Mouse (Mus musculus): ENCODE measurements around the gene Lin9.
A peak's percentile ranks its signal among the peaks of the same experiment; 100 is the strongest.
"Not testable (repeated sequence)": the region's sequence is repeated elsewhere in the genome, so short reads cannot be mapped to it uniquely, and the experiment has no call there.

Gene Lin9

DNA sequence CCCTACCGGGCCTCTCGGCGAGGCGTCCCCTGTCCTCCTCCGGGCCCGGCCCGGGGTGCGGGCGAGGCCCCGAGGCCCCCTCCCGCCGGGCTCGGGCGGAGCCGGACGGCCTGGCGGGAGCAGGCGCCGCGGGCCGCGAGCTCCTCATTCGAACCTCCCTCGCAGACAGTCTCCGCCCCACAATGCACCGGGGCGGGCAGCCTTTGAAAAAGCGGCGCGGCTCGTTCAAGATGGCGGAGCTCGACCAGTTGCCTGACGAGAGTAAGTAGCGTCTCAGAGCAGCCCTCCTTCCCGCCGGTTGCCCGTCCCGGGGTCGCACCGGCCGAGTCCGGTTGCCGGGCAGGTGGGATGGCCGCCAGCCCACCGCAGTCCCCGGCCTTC lies at the start of gene Lin9:
Gene Lin9, plus strand, starts transcription at position 14 of the 381 bp plus-strand sequence.
- peak; percentile 89 for DNase-seq

DNA sequence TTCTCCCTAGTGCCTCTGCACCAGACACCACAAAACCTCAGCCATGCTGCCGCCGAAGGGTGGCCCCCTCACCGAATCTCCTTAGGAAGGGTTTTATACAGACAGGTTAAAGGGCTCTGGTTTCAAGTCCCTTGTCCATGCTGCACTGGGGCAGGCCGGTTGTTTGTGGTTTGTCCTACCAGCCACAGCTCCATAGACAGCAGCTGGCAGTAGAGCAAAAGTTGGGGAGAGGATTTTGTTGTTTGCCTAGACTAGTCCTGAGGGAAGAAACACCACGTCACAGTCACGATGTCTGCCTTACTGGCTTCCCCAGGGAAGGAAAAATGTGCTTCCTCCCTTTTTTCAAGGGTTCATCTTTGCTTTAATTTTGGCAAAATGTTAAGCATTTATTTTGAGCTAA lies 40.4 kb upstream of the Lin9 start:
- DNase-seq: no peak

DNA sequence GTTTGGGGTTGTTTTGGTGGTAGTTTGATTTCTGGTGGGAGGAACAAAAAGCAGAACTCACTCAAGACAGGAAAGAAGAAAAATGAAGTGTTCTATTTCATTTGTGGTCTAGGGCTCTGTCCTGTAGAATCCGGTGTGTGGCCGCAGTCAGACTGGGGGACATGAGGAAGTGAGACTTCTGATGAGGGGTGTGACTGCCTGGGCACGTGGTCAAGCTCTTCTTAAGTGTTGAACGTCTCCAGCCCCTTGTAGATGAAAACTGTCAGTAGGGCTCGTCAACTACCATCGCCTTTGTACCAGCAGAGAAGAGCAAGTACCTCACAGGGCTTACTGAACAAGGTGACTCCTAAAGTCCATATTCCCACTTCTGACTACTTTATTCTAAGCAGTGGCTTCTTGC lies 39.1 kb upstream of the Lin9 start:
- peak; percentile 9 for DNase-seq

DNA sequence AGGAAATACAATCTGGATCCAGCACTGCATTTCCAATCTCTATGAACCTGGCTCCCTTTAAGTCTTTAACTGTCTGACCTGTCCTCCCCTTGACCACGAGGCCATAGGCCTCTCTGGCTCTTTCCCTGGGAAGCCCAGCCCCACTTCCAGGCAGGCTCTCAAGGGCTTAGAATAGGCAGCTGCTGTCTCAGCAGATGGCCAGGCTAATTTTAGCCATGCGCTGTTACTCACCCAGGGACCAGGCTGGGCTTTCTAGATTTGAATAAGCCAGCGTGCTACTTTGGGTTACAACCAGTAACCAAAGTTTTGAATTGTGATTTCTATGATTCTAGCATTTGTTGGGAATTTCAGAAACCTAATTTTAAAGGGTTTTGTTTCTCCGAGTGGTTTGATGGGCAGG lies 36.4 kb upstream of the Lin9 start:
- peak; percentile 13 for DNase-seq

DNA sequence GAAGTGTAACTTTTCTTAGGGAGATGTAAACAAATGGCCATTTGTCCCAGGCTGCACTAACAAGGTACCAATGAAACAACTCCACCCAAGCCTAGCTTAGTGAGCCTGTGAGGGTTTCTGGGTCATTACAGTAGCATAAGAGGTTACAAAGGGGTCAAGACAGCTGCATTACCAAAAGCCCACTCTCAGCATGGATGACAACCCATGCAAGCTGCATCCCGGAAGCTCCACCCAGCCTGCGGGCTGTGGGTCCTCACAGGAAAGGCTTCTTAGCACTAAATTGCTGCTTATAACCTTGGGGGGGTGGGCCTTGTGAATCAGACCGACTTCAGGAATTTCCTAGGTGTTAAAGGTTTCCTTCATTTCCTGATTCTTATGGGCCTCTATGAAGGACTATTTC lies 34.8 kb upstream of the Lin9 start:
- DNase-seq: no peak

DNA sequence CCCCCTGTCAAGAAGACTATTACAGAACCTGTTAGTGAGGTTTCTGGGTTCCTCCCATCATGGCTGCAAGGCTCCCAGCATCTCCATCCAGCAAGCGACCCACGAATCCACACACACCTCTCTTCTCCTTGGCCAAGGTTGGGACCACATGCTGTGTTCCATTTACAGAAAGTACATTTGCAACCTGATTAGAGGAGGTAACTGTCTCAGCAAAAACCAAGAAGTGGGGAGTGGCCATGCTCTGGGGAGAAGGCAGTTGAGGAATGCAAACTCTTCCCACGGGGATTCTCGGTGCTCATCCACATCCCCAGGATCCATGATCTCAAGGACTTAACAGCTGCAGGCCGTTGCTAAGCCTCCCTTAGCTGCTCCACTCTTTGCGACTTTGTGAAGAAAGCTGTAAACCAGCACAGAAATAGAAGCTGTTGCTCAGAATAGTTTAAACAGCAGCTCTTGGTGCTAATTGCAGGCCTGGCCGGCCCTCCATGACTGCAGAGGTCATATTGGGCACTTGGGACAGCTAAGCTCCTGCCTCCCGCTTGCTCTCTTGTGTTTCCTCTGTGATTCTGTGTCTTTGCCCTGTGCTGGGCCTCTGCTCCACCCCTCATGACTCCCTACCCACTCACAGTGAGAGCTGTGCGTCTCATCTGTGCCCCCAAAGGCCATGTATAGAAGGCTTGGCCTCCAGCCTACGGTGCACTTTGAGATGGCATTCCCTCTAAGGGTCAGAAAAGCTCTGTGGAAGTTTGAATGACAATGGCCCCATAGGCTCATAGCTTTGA lies 34.0 kb upstream of the Lin9 start:
- DNase-seq: no peak

DNA sequence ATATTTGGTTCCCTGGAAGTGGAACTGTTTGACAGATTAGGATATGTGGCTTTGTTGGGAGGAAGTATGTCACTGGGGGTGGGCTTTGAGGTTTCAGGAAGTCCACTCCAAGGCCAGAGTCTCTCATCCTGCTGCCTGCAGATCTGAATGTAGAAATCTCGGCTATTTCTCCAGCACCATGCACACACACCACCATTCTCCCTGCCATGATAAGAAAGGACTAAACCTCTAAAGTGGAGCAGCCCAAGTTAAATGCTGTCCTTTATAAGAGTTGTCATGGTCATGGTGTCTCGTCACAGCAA lies 33.4 kb upstream of the Lin9 start:
- DNase-seq: no peak

DNA sequence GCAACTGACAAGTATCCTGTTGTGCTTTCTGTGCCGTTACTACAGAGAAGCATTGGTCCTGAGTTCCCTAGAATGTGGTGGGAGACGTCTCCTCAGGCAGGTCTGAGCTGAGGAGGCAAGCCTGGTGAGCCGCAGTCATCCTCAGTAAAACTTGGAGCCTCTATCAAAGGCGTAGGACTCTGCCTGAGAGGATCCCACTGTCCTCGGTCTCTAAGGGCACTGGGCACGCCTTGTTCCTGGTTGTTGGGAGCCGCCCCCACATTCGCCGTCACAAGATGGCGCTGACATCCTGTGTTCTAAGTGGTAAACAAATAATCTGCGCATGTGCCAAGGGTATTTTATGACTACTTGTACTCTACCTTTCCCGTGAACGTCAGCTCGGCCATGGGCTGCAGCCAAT lies 29.1 kb upstream of the Lin9 start:
- not testable (repeated sequence) for DNase-seq

DNA sequence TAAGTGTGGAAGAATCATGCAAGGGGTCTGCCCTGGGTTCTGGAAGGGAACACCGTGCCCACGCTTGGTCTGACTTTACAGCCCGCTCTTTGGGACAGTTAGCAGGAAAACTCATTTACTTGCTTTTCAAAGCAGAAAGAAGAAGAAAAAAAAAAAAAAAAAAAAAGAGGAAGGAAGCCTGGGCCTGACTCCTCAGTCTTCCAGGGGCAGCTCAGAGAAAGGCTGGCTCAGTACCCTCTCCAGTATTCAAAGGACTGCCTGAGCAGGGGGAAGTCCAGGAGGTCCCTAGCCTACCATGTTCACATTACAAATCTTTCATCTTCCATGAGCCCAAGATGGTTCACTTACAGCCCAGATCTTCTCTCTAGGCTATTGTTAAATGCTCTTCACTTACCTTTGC lies 24.2 kb upstream of the Lin9 start:
- no peak for DNase-seq

DNA sequence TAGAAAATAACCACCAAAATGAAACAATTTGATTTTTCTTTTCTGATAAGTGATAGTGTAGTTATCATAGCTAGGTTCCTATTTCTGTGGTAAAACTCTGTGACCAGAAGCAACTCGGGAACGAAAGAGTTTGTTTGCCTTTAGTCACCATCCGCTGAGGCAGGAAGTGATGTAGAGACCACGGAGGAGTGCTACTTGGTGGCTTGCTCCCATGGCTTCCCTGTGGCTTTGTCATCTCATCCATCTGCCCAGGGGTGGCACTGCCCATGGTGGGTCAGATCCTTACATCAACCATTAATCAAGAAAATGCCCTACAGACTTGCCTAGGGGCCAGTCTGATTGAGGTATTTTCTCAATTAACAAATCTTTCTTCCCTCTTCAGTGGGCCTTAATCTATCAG lies 18.6 kb upstream of the Lin9 start:
- DNase-seq: no peak

DNA sequence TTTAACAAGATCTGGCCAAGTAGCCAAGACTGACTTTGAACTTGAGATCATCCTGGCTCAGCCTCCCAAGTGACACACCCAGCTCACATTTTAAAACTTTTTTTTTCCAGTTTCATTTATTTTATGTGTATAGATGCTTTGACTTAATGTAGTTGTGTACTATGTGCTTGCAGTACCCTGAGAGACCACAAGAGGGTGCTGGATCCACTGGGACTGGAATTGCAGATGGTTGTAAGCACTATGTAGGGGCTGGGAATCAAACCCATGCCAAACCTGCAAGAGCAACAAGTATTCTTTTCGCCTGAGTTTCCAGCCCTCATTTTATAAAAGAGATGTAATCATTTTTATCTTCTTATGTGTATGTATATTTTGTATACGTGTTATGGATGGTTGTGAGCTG lies 17.0 kb upstream of the Lin9 start:
- peak; percentile 25 for DNase-seq

DNA sequence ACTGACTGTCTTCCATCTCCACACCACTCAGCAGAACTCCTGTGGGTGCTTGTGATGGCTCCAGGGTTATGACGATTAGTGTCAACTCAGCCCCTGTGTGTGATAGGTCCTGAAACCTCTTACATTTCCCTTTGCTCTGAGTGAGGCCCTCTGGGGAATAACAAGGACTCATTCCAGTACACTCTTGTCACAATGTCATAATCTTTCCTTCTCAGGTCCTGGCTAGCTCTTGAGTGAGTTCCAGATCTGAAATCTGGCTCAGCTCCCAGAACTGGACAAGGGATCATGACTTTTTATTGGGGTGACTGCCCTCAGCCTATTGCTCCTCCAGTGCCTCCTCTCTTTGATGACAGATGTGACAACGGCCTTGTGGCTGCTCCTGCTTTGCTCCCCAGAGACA lies 14.8 kb upstream of the Lin9 start:
- peak; percentile 75 for DNase-seq

DNA sequence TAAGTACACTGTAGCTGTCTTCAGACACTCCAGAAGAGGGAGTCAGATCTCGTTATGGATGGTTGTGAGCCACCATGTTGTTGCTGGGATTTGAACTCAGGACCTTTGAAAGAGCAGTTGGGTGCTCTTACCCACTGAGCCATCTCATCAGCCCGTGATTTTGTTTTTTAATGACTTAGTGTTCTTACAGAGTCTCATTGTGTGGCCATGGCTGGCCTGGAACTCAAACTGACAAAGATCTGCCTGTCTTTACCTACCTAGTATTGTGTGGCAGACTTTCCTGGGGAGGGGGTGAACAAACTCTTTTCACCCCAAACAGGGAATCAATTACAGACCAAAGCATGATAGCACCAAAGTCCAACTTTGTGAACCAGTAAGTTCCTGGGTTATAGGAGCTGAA lies 3.2 kb upstream of the Lin9 start:
- not testable (repeated sequence) for DNase-seq

DNA sequence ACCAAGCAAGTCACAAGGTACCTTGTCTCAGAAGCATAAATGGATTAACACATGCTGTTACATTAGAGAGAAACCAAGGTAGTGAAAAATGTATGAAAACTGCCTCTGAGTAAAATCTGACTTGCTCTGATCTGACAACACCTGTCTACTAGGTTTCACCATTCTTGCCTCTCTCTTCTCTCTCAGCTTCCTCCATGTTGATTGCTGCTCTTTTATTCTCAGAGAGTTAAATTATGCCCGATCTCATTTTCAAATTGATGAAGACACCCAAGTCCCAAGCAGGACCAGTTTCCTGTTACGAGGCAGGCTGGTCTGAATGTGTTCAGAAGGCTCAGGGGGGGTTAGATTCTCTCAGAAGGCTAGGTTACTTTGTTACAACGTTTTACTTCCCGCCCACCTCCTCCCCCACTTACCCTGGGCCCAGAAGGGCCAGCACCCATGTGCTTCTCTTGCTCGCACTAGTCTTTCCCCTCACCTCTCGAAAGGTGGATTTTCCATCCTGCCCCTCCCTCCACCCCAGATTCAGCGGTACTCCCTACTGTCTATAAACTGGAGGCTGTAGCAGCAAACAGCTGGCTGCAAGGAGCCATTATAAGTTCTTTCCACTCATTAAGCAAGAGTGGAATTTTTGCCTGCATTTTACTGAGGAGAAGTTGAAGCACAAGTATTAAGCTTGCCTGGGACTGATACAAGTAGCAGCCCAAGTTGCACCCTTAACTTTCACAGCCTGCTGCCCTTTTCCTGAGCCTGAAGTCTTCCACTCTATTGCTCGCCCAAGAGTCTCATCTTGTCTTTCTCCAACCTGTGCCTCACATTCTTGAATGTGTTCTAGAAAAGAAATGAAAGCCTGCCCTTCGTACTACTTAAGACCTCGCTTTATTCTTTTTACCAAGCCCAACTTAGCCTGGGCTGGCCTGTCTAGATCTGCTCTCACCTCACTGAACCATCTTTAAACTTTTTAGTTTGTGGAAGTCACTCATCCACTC lies 1.2 kb upstream of the Lin9 start:
- DNase-seq: peak; percentile 24

DNA sequence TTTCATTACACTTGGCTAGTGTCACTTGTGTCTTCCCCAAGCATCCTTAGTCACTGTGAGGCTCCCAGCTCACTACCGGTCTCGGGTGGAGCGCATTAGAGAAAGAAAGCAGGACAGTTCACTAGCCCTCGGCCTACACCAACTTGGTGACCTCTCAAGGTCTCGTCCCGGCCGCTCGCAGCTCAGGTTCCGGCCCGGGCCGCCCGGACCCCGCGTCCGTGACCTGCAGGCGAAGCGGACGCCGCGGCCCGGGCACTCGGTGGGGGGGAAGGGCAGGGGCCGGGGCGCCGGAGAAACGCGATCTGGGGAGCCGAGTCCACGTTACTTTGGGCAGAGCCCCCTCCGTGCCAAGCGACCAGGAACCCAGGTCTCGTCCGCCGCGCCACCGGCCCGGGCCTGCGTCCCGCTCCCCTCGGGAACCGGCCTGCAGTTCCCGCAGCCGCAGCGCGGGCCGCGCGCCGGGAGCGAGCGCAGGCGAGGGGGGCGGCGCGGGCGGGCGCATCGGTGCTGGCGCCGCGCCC lies 285 bp upstream of the Lin9 start:
- peak; percentile 23 for DNase-seq

DNA sequence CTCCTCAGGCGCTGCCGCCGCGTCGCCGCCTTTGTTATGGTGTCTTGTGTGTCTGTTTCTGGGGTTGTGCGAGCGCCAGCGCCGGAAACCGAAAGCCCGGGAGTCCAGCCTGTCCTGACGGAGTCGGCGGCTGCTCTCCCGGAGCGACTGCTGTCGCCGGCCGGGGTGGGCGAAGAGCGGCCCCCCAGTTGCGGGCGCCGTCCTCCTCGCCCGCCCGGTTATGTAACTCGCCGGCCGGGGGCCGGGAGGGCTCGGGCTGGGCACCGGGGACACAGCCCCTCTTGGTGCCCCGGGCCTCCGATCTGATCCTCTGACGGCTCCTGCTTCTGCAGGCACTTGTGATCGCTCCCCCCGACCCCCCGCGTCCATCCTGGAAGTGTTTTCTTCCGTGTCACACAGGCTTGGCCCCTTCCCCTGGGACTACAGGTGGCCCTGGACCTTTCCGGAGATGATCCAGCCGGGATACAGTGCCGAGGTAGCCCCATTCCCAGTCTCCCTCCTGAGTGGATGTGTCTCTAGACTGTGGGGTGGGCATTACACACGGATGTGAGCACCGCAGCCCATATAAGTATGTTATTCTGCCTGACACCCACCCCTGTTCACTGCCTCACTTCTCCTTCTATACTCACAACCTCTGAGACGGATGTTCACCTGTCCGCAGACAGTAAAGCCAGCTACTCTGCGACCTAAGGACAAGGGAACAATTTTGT lies 723 bp downstream of the Lin9 start:
- peak; percentile 11 for DNase-seq

DNA sequence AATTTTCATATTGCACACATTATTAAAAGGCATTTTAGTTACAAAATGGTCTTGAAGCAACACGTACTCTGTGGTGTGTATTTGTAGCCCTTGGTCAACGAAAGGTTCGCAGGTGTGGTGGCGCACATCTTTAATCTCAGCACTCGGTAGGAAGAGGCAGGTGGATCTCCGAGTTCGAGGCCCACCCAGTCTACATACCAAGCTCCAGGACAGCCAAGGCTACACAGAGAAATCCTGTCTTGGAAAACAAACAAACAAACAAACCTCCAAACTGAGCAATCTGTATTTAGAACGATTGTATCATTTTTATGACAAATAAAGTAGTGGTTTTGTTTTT lies 1.2 kb downstream of the Lin9 start:
- no peak for DNase-seq

DNA sequence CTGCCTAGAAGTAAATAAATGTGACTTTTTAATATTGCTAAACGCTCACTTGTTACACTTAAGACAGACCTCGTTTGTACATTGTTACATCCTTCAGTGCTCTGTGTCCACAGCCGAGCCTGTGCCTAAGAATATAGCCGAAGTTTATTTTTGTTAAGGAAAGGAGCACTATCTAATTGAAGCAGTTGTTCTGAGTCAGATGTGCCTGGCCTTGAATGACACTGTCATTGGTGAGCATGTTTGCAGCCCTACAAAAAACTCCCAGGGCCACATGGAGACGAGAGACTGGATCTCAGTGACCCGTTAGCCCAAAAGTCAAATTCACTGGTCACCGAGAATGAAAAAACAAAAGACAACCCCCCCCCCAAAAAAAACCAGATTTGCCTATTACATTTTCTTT lies 50.3 kb downstream of the Lin9 start:
- no peak for DNase-seq

DNA sequence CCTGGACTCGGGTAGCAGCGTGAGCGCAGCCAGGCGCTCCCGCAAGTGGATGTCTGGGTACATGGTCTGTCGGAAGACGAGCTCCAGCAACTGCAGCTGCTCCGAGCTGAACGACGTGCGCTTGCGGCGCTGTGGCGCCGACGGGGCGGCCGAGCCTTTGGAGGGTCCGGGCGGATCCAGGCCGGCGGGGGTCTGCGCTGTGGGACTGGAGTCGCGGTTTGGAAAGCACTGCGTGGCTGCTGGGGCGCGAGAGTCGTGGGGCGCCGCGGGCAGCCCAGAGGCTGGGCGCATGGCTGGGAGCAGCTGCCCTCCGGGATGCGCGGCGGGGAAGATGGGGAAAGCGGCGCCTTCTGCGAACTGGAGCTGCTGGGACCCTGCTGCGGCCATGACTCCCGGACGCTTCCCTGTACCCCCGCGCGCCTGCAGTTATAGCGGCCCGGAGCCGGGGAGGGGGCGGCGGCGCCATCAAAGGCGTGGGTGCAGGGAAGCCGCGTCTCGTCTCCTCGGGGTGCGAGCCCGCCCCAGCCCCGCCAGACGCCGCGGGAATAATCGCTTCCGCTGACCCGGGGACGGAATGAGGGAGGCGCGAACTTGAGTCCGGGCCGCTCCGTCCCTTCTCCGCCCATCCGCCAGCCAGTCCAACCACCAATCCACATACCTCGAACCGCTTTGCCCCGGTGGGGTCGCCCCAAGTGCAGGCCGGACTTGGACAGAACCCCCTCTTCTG lies 55.8 kb downstream of the Lin9 start, which contains the start of gene Mixl1:
Gene Mixl1, minus strand, starts transcription at position 409 of the 727 bp plus-strand sequence.
- no peak for DNase-seq

DNA sequence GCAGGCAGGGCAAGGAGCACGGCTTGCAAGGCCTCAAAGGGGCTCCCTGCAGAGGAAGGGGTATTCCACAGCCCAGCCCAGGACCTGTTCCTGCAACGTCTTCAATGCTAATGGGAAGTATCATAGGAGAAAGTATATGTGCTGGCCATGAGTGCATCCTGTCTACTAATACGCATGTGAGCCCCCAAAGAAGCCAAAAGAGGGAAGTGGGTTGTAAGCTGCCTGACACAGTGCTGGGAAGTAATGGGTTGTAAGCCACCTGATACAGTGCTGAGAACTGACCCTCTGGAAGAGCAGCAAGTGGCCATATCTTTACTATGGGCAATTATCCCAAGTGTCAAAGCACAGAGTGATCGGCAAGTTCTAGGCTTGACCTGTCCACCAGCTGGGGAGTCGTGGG lies 57.1 kb downstream of the Lin9 start:
- no peak for DNase-seq

DNA sequence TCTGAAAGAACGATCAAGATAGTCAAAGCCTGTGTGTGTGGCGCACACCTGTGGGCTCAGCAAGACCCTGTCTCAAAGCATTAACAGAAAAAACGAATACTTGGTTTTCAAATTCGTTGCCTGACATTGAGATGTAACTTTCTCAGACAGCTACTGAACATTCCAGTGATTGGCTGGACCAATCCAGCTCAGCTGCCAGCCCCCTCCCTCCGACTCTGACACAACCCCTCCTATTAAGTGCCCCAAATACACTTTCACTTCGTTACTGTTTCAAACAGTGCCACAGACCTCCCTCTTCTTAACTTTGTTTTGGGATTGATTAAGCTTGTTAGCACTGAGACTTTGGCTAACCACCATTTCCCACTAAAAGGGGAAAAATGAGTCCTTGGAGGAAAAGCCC lies 62.5 kb downstream of the Lin9 start:
- DNase-seq: no peak

DNA sequence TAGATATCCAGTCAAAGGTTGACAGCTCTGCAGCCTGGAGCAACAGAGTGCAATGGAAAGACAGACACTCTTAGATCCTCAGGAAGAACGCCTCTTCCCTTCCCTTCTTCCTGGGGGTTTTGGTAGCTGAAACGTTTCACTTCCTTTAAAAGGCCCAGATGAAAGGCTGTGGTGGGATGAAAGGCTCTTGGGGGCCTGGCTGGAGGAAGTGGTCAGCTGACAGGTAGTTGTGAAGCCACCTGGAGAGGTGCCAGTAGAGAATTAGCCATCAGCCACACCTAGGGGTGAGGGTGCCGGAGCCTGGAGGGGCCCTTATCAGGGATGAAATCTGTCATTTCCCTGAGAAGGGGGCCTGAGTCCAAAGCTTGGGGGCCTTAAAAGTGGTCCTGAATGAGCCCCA lies 66.4 kb downstream of the Lin9 start:
- no peak for DNase-seq

DNA sequence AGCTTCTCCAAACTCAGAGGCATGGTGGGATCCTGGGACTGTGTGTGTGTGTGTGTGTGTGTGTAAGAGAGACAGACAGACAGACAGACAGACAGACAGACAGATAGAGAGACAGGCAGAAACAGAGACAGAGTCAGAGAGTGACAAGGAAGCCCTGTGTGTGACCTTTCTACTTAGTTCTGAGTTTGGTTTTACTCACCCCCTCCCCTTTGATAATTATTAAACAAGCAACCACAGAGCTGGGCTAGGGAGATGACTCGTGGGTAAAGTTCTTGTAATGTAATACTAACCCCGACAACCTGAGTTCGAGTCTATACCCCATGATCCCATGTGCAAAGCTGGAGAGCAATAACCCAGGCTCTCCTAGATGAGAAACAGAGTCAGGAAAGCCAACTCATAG lies 66.9 kb downstream of the Lin9 start:
- peak; percentile 43 for DNase-seq
